Mouse (Mus musculus) thymus, postnatal 25 days (tissue): Measurements from ENCODE around the gene Bach2.
A peak's percentile ranks its signal among the peaks of the same experiment; 100 is the strongest.

ENCODE experiments used
- DNase-seq: peaks from one replicate; pipeline ENCODE4 v3.0.0; 2022

Bach2 gene

DNA sequence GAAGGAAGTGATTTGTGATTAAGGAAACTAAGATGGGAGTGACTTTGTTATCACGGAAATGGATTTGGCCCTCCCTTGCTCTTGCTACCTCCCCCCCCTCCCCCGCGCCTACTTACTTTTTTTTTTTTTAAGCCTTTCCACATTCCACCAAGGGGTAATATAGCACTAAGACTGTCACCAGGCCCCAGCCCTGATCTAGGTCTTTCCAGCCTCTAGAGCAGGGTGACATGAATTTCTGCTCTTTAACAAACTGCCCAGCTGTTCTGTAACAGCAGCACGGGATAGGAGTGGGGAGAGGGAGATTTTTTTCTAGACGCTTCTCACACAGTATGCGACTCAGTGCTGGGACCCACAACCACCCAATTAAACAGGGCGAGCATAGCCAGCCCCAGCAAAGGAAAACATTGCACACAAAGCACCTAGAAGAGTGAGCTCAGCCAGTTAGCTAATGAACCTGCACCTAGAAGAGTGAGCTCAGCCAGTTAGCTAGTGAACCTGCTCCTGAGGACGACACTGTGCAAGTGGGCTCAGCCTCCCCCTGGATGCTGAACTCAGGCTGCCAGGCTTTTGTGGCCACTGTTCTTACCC lies 10.5 kb upstream of the Bach2 start:
- DNase-seq: no peak

DNA sequence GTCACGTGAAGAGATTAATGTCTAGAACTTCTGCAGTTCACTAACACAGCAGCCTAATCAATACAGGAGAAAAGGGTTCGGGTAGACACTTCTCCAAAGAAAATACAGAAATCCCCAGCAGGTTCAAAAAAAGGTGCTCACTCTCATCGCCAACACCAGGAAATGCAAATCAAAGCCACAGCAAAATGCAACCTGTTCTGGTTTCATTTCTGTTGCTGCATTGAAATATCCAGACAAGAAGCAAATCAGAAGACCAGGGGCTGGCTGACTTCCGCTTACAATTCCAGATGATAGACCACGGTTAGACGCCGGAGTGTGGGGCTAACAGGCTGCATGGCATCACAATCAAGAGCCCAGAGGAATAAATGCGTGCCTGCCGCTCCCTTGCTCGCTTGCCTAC lies 9.3 kb upstream of the Bach2 start:
- no peak for DNase-seq

GRCm38 (mm10) chr4:32231258-32232055 lies 7.1 kb upstream of the Bach2 start:
- no peak for DNase-seq

- DNase-seq: no peak
Observed at GRCm38 (mm10) chr4:32235920-32236705, 2.5 kb upstream of the Bach2 start.

DNA sequence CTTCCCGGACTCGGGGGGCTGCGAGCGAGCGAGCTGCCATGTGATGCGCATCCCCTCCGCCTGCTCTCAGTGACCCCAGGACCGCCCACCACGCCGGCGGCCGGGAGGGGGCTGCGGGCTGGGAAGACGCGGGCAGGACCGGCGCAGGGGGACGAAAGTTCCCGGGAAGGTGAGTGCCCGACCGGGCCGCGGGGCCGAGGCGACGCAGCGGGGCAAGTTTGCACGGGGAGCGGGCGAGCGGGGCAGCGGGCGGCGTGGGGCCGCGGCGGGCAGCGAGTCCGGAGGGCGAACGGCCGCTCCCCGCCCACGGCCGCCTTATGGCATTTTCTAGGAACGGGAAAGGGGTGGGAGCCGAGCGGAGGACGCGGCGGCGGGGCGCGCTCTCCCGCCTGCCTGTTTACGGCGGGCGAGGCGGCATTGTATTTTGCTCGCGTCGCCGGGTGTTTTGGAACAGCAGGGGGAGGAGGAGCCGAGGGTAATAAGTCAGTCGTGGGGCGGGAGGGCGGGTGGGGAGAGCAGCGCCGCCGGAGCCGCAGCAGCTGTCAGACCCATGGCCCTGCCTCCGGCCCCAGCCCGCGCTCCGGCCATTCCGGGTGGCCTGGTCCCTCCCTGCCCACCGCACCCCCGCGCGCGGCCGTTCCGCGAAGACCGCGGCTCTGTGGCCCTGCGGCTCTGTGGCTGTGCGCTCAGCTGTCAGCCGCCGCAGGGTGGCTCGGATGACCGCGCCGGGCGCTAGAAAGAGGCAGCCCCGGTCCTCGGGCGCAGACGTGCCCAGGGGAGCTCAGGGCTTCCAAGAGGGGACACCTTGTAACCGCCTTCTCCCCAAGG lies 531 bp downstream of the Bach2 start:
- peak; percentile 70 for DNase-seq

DNA sequence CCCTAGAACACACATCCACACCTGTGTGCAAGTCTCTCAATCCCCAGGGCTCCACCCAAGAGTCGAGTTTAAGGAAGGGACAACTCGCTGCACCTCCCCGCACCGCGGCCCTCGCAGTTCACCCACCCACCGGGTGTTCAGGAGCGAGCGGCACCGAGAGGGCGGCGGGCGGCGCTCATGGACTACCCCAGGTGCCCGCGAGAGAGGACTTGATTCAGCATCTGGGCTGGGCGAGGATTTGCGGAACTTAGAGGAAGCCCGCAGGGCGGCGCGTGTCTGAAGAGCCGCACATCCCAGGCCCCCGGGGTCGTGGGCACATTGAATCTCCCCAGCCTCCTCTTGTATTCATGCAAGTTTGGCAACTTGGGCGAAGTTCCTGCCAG lies 1.1 kb downstream of the Bach2 start:
- DNase-seq: peak; percentile 77

DNA sequence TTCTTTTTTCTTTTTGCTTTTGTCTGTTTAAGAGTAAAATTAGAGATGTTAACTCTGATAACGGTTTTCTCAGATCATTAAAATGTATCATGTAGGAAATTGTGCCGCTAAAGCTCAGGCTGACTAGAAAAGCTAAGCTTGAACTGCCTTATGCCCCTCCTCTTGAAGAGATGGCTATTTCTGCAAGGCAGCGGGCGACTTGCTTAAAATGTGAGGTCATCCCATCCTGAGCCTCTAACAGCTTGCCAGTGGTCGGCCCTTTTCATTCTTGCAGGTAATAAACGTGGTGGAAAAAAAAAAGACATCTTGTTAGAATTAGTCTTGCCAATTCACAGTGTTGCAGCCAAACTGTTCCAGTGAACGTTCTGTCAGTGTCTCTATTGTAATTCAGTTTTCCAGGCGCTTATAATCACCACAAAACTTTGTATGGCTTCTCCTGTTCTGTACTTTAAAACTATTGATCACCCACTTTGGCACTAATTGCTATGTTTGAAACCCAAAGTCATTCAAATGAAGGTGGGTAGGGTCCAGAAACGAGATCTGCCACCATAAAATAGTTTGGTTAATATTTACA lies 1.9 kb downstream of the Bach2 start:
- no peak for DNase-seq

GRCm38 (mm10) chr4:32241351-32241980 lies 2.9 kb downstream of the Bach2 start:
- no peak for DNase-seq

DNA sequence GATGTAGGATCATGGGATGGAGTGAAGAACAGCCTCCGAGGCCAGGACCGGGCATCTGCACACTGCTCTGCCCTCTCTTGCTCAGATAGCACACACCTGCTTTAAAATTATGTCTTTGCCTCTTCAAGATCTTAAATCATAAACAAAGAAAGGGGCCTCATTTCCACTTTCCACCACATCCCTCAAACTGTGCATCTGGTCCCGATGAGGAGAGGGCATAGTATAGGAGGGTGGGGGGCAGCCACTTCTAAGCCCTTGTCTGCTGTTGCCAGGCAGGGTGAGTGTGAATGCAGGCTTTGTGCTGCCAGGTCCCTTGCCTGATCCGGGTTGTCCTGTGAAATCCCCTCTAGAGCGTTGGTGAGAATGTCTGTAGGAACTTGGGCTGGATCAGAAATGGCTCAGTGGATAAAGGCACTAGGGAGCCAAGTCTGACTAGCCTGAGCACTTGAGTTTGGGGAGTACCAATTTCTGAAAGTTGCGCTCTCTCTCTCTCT lies 3.6 kb downstream of the Bach2 start:
- no peak for DNase-seq

DNA sequence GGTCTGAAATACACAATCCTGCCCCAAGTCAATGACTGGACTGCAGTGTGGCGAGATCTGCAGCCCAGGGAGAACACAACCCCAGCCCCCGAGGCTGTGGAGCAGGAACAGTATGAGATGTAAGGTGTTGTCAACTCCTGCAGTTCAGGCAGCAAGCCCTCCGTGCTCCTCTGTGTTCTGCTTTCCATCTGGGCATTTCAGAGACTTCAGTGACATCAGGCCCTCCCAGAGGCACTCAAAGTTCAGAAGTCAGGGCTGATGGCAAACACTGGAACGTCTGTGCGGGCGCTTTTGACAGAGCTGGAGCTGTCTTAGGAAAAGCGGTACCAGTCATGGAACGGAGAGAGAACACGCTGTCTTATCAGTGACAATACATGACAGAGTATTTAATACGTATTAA lies 4.9 kb downstream of the Bach2 start:
- DNase-seq: no peak

GRCm38 (mm10) chr4:32244092-32244745 lies 5.6 kb downstream of the Bach2 start:
- no peak for DNase-seq

GRCm38 (mm10) chr4:32245586-32245985 lies 7.0 kb downstream of the Bach2 start:
- no peak for DNase-seq

DNA sequence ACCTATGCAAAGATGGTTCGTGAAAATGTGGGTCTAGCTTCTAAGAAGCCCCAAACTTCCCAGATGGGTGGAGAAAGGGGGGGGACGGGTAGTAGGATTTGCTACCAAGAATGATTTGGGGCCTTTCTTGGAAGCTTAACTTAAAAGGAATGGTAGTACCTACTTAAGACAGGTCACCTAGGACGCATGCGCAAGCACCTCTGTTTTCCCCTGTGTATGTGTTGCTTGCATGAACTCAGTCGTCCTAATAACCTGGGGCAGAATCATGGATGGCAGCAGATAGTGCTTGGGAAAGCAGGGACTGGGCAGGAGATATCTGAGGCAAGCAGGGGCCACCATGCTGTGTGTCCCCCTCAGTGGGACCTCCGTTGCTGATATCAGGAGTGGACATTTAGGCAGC lies 7.4 kb downstream of the Bach2 start:
- no peak for DNase-seq

DNA sequence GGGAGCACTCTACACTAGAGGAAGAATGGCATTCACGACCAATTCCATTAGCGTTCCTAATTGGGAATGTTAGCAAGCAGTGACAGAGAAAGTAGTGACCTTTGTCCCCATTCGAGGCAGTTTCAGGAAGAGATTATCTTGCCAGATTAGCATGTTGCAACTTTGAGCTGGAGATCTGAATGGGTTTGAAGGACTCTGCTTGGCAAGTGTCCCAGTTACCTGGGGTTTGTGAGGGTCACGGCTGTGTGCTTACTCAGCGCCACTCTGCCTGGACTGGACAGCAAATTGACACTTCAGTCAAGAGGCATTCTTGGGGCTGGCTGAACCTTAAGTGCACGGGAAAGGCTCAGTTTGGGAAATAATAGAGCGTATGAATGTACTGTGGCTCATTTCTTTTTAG lies 8.2 kb downstream of the Bach2 start:
- DNase-seq: no peak

GRCm38 (mm10) chr4:32247463-32248113 lies 9.0 kb downstream of the Bach2 start:
- DNase-seq: no peak

DNA sequence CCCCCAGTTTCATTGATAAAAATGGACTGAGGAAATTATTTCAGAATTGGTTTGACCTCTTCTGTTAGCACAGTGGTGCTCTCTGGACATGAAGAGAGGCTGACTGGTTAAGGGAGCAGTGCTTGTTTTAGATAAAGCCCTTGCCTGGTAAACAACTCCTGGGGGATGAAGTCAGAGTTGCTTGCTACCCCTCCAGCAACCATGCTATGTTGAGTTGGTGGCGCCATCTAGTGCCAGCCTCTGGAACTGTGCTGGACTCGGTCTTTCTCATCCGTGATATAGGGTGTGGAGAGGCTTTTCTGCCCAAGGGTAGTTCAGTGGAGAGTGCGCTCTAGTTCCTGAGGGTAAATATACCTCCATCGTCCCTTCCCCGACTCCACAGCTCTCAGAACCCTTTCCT lies 9.6 kb downstream of the Bach2 start:
- DNase-seq: peak; percentile 95

- no peak for DNase-seq
Observed at GRCm38 (mm10) chr4:32248990-32249393, 10.4 kb downstream of the Bach2 start.

DNA sequence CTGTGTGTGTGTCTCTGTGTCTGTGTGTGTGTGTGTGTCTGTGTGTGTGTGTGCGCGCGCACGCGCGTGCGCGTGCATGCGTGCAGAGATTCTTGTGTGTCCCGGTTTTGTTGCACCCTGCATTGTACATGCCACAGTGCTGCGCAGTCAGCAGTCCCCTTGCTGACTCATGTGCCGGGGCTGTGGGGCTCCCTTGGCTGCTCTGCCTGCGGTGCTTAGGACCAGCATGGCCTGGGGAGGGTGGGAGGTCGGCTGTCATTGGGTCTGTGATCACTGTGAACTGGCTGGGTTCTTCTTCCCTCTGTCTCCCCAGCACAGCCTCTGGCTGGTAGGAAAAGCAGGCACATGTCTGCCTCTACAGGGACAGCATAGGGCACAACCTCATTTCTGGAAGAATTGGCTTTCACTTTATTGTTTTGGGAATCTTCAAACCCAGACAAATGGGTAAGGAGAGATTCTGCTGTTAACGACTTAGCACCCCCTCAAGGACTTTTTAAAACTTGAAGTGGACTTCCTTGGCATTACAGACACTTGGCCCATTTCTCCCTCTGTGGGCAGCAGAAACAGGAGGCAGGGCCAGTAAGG lies 11.2 kb downstream of the Bach2 start:
- peak; percentile 70 for DNase-seq

GRCm38 (mm10) chr4:32250333-32251004 lies 11.9 kb downstream of the Bach2 start:
- DNase-seq: no peak

GRCm38 (mm10) chr4:32251005-32251365 lies 12.4 kb downstream of the Bach2 start:
- no peak for DNase-seq
